Mouse (Mus musculus) heart, embryonic 15.5 days (tissue): ENCODE measurements around the gene Mcur1. TPM values are rescaled to one million over a fixed set of nuclear protein-coding genes. Genes with fewer than 3 reads are reported as not detected.

Experiments used
- ATAC-seq: fragments of 200-750 bp; cut with Nextera tagmentation; replicated peaks from 2 replicates; pipeline ENCODE4 v1.8.0; 2017; ENCODE audit warnings: low read depth, moderate TSS enrichment; ENCODE audit not compliant: insufficient number of reproducible peaks, insufficient read depth, low FRiP score
- H3K27ac ChIP-seq: fragments of 300-500 bp; sonication (generic); 2 replicates; pipeline ENCODE4 v1.5.1; 2015; ENCODE audit warnings: mild to moderate bottlenecking, inconsistent platforms
- H3K27me3 ChIP-seq: fragments of 300-500 bp; sonication (generic); 2 replicates; pipeline ENCODE4 v1.6.1; 2015; ENCODE audit warnings: inconsistent platforms
- H3K36me3 ChIP-seq: fragments of 300-500 bp; sonication (generic); 2 replicates; pipeline ENCODE4 v1.6.1; 2015; ENCODE audit warnings: mild to moderate bottlenecking, inconsistent platforms
- H3K4me1 ChIP-seq: fragments of 300-500 bp; sonication (generic); replicated peaks from 2 replicates; pipeline ENCODE4 v1.6.1; 2015; ENCODE audit warnings: inconsistent platforms
- H3K4me2 ChIP-seq: fragments of 300-500 bp; sonication (generic); 2 replicates; pipeline ENCODE4 v1.6.1; 2015; ENCODE audit warnings: inconsistent platforms, mild to moderate bottlenecking, moderate library complexity
- H3K4me3 ChIP-seq: fragments of 300-500 bp; sonication (generic); 2 replicates; pipeline ENCODE4 v1.5.1; 2015; ENCODE audit warnings: mild to moderate bottlenecking, inconsistent platforms
- H3K9ac ChIP-seq: fragments of 300-500 bp; sonication (generic); 2 replicates; pipeline ENCODE4 v1.6.1; 2015; ENCODE audit warnings: mild to moderate bottlenecking, inconsistent platforms
- H3K9me3 ChIP-seq: fragments of 300-500 bp; sonication (generic); replicated peaks from 2 replicates; pipeline ENCODE4 v1.6.1; 2016; ENCODE audit warnings: inconsistent platforms
- WGBS: fragments of 180-500 bp; shearing (Covaris S2); methylation state at CpG from one replicate; pipeline ENCODE4 v1.1.7; 2015; ENCODE audit warnings: mixed read lengths; 5-methylcytosine and 5-hydroxymethylcytosine counted together
- polyA plus RNA-seq: library from polyadenylated mRNA; unstranded; fragments of >200 nt; fragmentation: Nextera tagmentation; extraction: Ambion mirVana; gene quantifications from 2 replicates; pipeline ENCODE4 v1.2.1, GENCODE M21; 2015

Mcur1 gene
- polyA plus RNA-seq, 1 experiment from 2014 or later, result 17.2 TPM

DNA sequence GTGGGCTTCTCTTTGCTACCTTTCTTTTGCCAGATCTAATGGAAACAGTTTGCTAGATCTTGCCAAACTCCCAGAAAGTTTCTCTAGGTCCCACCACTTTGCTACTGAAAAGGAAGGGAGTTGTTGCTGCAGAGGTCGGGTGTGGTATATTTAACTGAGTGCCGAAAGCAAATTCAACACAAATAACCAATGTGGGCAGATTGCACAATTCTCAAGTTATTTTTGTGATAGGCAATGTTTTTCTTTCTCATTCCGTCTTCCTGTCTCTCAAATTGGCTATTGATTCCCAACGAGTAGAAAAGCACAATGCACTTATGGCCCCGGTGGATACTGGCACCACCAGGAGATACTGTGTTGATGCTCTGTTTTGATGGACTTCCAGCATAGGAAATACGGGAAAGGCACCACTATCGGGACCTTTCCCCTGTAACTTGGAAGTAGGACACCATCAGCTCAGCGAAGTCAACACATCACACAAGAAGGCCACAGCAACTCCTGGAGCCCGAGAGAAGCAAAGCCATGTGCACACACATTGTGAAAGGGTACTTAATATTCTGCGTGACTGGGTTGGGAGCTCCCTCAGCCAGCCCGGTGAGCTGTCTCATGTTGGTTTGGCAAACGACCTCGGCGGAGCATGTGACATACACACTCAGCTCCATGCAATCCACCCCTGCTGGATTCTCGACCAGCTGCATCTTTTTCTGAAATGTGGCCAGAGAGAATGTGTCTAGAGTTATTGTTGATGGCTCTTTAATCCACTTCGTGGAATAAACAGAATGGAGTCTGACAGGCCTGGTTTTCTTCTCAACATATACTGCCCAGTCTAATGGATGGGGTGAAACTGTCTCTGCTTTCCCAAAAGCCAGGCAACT lies 35.3 kb downstream of the Mcur1 start:
- no peak overlapping the region for H3K4me3 ChIP-seq
- WGBS, result 37% methylated on average over 16 of the region's 16 CpGs
- peak overlapping the region; percentile 9; the same call in 1 of the 2 replicates for H3K4me2 ChIP-seq
- H3K27ac ChIP-seq, result peak overlapping the region; percentile 60
- no peaks in the 10 kb centered on the region for H3K27me3 ChIP-seq
- H3K9me3 ChIP-seq, result no peaks in the 10 kb centered on the region
- peak; percentile 53; the same call in 1 of the 2 replicates for ATAC-seq
- peaks cover 37% of the 10 kb centered on the region for H3K4me1 ChIP-seq
- H3K9ac ChIP-seq, result no peak overlapping the region
- H3K36me3 ChIP-seq, result no peaks in the 10 kb centered on the region

DNA sequence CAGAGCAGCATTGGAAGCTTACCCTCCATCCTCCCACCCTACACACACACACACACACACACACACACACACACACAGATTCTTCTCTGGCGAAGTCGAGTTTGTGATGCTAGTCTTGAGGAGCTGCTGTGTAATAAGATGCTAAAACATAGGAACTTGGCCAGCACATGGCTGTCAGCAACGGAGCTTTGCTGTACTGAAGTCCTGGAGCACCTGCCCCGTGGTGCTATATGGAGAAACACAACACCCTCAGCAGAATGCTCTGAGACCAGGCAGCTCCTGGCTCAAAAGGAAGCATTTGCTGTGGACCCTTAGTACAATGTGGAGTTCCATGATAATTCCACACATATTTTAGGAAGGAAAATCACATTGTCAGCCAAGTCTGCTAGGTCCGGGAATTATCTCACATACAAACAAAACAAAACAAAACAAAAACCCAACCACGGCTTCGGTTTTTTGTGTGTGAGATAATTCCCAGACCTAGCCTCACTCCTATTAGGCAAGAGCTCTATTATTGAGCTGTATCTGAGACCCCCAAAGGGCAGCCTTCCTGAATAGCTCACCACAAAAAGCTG lies 36.0 kb downstream of the Mcur1 start:
- no peak for ATAC-seq
- Histone ChIP-seq H3K36me3 (no peaks in the 10 kb centered on the region), H3K4me2 (peak overlapping the region; percentile 9; the same call in 1 of the 2 replicates), H3K27ac (peak overlapping the region; percentile 60), H3K9me3 (no peaks in the 10 kb centered on the region), H3K27me3 (no peaks in the 10 kb centered on the region), H3K4me3 (no peak overlapping the region), H3K4me1 (peaks cover 37% of the 10 kb centered on the region), H3K9ac (no peak overlapping the region)
- 48% methylated on average over 7 of the region's 7 CpGs for WGBS

DNA sequence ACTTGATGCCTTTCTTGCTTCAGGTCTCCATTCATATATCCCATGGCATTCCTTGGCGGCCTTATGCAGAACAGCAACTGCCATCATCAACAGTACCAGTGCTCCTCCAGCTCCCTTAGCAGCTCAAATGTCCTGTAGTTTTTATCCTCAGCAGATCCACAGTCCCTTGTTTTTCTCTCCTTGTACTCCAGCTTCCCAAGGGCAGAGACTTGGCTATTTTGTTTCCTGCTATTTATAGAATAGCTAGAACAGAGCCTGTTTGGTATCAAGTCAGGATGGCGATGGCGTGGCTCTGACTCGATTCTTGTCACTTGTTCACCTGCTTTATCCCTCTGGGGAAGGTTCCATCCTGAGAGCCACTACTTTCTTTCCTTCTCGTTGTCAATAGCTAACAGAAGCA lies 38.1 kb downstream of the Mcur1 start:
- no peak overlapping the region for H3K9ac ChIP-seq
- no peak overlapping the region for H3K4me3 ChIP-seq
- no peaks in the 10 kb centered on the region for H3K36me3 ChIP-seq
- no peaks in the 10 kb centered on the region for H3K9me3 ChIP-seq
- H3K27me3 ChIP-seq, result no peaks in the 10 kb centered on the region
- 61% methylated on average over 5 of the region's 5 CpGs for WGBS
- peak overlapping the region; percentile 65 for H3K27ac ChIP-seq
- no peak overlapping the region for H3K4me2 ChIP-seq
- no peak for ATAC-seq
- peaks cover 37% of the 10 kb centered on the region for H3K4me1 ChIP-seq

DNA sequence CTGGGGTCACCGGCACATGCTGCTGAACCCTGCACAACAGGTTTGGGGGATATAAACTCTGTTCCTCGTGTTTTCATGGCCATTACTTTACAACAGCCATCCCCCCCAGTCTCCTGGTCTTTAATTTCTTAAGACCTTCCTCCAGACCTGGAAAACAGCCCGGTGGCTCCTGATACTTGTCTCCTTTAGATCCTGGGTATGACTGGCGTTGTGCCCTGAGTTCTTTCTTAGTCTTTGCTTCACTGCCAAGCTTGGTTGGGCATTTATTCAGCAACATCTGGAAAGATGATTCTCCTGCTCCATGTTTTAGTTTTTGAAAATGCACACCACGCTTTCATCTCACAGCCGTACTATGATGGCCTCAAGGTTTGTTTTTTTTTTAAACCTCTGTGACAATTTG lies 40.7 kb downstream of the Mcur1 start:
- no peak overlapping the region for H3K4me2 ChIP-seq
- H3K9ac ChIP-seq, result no peak overlapping the region
- H3K9me3 ChIP-seq, result no peaks in the 10 kb centered on the region
- H3K4me3 ChIP-seq, result no peak overlapping the region
- WGBS, result 74% methylated on average over 6 of the region's 6 CpGs
- H3K36me3 ChIP-seq, result no peaks in the 10 kb centered on the region
- no peak overlapping the region for H3K27ac ChIP-seq
- H3K4me1 ChIP-seq, result peaks cover 19% of the 10 kb centered on the region
- ATAC-seq, result no peak
- no peaks in the 10 kb centered on the region for H3K27me3 ChIP-seq

DNA sequence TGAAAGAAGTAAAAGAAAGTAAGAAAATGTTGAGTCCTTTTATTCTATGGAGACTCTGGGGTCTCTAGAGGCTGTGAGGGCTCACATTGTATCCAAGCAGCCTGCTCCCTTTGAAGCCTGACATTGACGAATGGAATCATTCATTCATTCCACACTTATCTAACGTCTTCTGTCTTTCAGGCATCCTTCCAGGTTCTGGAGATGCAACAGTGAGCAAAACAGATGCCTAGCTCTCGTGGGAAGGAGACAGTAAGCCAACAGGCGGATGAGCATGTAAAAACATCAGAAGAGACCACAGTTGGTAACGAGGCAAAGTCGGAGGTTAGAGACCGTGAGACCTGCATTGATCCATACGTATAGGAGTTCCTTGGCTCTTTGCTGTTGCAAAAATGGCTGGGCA lies 42.6 kb downstream of the Mcur1 start:
- 57% methylated on average over 8 of the region's 8 CpGs for WGBS
- no peak for ATAC-seq
- Histone ChIP-seq H3K4me3 (no peak overlapping the region), H3K27ac (no peak overlapping the region), H3K4me2 (no peak overlapping the region), H3K27me3 (no peaks in the 10 kb centered on the region), H3K36me3 (no peaks in the 10 kb centered on the region), H3K4me1 (peaks cover 11% of the 10 kb centered on the region), H3K9me3 (no peaks in the 10 kb centered on the region), H3K9ac (no peak overlapping the region)

DNA sequence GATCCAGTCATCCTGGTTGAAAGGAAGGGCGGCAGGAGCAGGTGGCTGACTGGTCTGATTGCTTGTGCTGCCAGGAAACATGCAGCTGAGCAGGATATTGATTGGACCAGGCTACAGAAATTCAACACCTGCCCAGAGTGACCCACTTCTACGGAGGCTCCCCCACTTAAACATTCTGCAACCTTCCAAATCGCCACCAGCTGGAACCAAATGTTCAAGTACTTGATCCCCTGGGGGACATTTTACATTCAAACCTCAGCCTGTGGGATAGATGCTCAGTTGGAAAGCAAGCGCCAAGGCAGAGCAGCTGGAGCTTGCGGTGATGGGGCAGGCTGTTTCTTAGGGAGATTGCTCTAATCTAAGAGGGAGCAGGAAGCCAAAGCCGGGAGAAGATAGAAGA lies 43.1 kb downstream of the Mcur1 start:
- H3K27me3 ChIP-seq, result no peaks in the 10 kb centered on the region
- H3K36me3 ChIP-seq, result no peaks in the 10 kb centered on the region
- no peak overlapping the region for H3K4me3 ChIP-seq
- H3K9ac ChIP-seq, result no peak overlapping the region
- H3K4me2 ChIP-seq, result no peak overlapping the region
- H3K9me3 ChIP-seq, result no peaks in the 10 kb centered on the region
- WGBS, result 55% methylated on average over 6 of the region's 6 CpGs
- no peak overlapping the region for H3K27ac ChIP-seq
- ATAC-seq, result no peak
- H3K4me1 ChIP-seq, result peaks cover 7% of the 10 kb centered on the region

DNA sequence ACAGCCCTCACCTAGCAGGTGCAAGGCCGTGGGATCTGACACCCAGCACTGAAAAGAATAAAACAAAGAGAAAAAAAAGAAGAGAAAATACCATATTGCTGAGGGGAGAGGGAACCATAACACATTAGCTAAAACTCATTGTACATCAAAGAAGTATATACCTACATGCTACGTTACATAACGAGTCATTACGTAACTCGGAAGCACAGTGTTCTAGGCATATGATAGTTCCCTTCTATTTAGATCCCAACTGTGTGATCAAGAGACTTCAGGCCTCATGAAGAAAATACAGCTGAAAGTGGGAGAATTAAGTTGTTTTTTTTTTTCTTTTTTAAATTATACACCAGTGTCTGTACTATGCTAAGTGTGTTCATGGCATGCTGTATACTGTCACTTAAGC lies 43.9 kb downstream of the Mcur1 start:
- Histone ChIP-seq H3K4me3 (no peak overlapping the region), H3K9me3 (no peaks in the 10 kb centered on the region), H3K4me2 (no peak overlapping the region), H3K27me3 (no peaks in the 10 kb centered on the region), H3K27ac (no peak overlapping the region), H3K36me3 (no peaks in the 10 kb centered on the region), H3K4me1 (peaks cover under 1% of the 10 kb centered on the region; the same call in 1 of the 2 replicates), H3K9ac (no peak overlapping the region)
- WGBS, result 95% methylated on average over 5 of the region's 5 CpGs
- no peak for ATAC-seq

DNA sequence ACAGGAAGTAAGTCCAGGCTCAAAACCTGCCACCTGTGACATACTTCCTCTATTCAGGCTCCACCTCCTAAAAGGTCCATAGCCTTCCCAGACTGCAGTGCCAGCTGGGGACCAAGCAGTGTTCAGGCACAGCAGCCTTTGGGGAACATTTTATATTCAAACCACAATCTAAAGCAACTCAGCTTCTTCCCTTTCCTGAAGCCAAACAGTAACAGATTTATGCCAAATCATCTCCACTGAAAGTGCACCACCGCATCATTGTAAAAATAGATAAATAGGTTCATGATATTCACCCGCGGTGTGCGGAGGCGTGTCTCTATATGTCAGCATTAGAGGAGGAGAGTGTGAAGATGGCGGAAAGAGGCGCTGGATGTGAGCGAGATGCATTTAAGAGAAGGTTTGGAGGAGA lies 45.0 kb downstream of the Mcur1 start:
- Histone ChIP-seq H3K36me3 (no peaks in the 10 kb centered on the region), H3K4me1 (no peaks in the 10 kb centered on the region), H3K9me3 (no peaks in the 10 kb centered on the region), H3K27me3 (no peaks in the 10 kb centered on the region), H3K4me3 (no peak overlapping the region), H3K4me2 (no peak overlapping the region), H3K9ac (no peak overlapping the region), H3K27ac (no peak overlapping the region)
- WGBS, result 66% methylated on average over 8 of the region's 8 CpGs
- no peak for ATAC-seq

DNA sequence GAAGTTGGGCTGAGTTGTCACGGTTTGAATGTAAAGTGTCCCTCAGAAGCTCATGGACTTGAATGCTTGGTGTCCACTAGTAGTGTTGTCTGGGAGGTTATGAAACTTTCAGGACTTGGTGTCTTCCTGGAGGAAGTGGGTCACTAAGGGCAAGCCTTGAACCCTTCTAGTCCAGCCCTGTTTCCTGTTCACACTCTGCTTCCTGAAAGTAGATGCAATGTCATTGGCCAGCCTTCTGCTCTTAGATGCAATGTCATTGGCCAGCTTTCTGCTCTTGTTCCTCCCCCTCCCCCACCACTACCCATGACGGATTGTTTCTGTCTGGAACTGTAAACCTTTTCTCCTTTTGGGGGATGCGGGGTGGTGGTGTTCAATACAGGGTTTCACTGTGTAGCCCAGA lies 47.3 kb downstream of the Mcur1 start:
- 82% methylated on average over 3 of the region's 3 CpGs for WGBS
- Histone ChIP-seq H3K27ac (no peak overlapping the region), H3K4me3 (no peak overlapping the region), H3K4me2 (no peak overlapping the region), H3K9me3 (no peaks in the 10 kb centered on the region), H3K4me1 (no peaks in the 10 kb centered on the region), H3K9ac (no peak overlapping the region), H3K27me3 (no peaks in the 10 kb centered on the region), H3K36me3 (no peaks in the 10 kb centered on the region)
- ATAC-seq, result no peak

DNA sequence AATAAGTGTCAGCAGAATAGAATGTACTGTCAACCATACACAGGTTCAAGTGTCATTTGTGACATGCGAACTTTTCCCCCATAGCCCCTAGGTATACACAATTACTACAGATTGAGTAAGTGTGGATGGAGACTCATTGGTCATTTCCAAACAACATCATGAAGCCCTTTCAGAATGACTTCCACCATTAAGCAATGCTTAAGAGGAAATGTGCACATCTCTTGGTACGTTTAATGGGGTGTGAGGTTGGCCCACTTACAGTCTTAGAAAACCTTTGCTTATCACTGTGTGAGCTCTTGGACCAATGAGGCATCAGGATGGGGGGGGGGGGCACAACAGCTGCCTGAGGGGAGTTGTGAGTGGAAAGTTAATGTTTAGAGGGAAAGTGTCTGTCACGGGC lies 54.2 kb downstream of the Mcur1 start:
- Histone ChIP-seq H3K4me1 (peaks cover 14% of the 10 kb centered on the region), H3K36me3 (no peaks in the 10 kb centered on the region), H3K27me3 (no peaks in the 10 kb centered on the region), H3K4me2 (no peak overlapping the region), H3K9ac (no peak overlapping the region), H3K27ac (no peak overlapping the region), H3K9me3 (no peaks in the 10 kb centered on the region), H3K4me3 (no peak overlapping the region)
- no peak for ATAC-seq
- WGBS, result 83% methylated on average over 3 of the region's 3 CpGs

DNA sequence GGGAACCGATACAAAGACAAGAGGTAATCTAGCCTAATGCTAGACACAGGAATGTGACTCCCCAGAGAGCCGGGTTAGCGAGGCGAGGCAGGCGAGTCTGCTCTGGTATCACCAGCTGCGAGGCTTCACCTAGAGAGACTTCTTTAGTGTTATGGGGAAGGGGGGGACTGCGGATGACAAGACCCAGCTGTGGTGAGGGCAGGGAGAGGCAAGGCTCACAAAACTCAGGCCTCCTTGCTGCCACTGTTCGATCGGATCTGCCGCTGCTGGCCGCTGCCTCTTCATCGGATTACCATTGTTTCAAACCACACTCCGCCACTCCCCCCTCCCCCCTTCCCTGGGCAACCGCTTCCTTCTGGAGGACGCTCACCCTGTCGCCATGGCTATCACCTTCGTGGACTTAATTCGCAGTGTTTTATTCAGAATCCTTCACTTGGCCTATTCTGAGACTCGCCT lies 56.6 kb downstream of the Mcur1 start:
- Histone ChIP-seq H3K27me3 (no peaks in the 10 kb centered on the region), H3K36me3 (no peaks in the 10 kb centered on the region), H3K9ac (peak overlapping the region; percentile 46), H3K27ac (peak overlapping the region; percentile 32; the same call in 1 of the 2 replicates), H3K4me2 (peak overlapping the region; percentile 64), H3K4me1 (peaks cover 18% of the 10 kb centered on the region), H3K9me3 (no peaks in the 10 kb centered on the region), H3K4me3 (peak overlapping the region; percentile 44)
- peak; percentile 65; the same call in 1 of the 2 replicates for ATAC-seq
- 2% methylated on average over 19 of the region's 19 CpGs for WGBS
